Mouse (Mus musculus) hindbrain, embryonic 15.5 days (tissue): ENCODE results near the gene 4930550L24Rik. TPM values are rescaled to one million over a fixed set of nuclear protein-coding genes. Genes with fewer than 3 reads are reported as not detected.
A peak's percentile ranks its signal among the peaks of the same experiment; 100 is the strongest.

Experiments
- ATAC-seq: fragments of 200-750 bp; cut with Nextera tagmentation; 2 replicates; pipeline ENCODE4 v1.8.0; 2017; ENCODE audit warnings: low read depth, moderate number of reproducible peaks, moderate TSS enrichment; ENCODE audit not compliant: low FRiP score
- H3K27ac ChIP-seq: fragments of 300-500 bp; sonication (generic); replicated peaks from 2 replicates; pipeline ENCODE4 v1.5.1; 2015; ENCODE audit warnings: mild to moderate bottlenecking, inconsistent platforms
- H3K27me3 ChIP-seq: fragments of 300-500 bp; sonication (generic); 2 replicates; pipeline ENCODE4 v1.6.1; 2015; ENCODE audit warnings: control low read depth, inconsistent platforms
- H3K36me3 ChIP-seq: fragments of 300-500 bp; sonication (generic); 2 replicates; pipeline ENCODE4 v1.6.1; 2015; ENCODE audit warnings: control low read depth, inconsistent platforms
- H3K4me1 ChIP-seq: fragments of 300-500 bp; sonication (generic); replicated peaks from 2 replicates; pipeline ENCODE4 v1.6.1; 2015; ENCODE audit warnings: control low read depth, inconsistent platforms
- H3K4me2 ChIP-seq: fragments of 300-500 bp; sonication (generic); 2 replicates; pipeline ENCODE4 v1.6.1; 2015; ENCODE audit warnings: moderate library complexity, mild to moderate bottlenecking, inconsistent platforms
- H3K4me3 ChIP-seq: fragments of 300-500 bp; sonication (generic); 2 replicates; pipeline ENCODE4 v1.5.1; 2015; ENCODE audit warnings: mild to moderate bottlenecking, inconsistent platforms
- H3K9ac ChIP-seq: fragments of 300-500 bp; sonication (generic); 2 replicates; pipeline ENCODE4 v1.6.1; 2015; ENCODE audit warnings: inconsistent platforms
- H3K9me3 ChIP-seq: fragments of 300-500 bp; sonication (generic); 2 replicates; pipeline ENCODE4 v1.6.1; 2016; ENCODE audit warnings: control low read depth, inconsistent platforms
- WGBS: fragments of 180-500 bp; shearing (Covaris S2); methylation state at CpG from one replicate; pipeline ENCODE4 v1.1.7; 2015; 5-methylcytosine and 5-hydroxymethylcytosine counted together
- polyA plus RNA-seq: library from polyadenylated mRNA; unstranded; fragments of >200 nt; fragmentation: Nextera tagmentation; extraction: Ambion mirVana; gene quantifications from 2 replicates; pipeline ENCODE4 v1.2.1, GENCODE M21; 2015

The 4930550L24Rik gene
- 0.12 and 0.27 TPM in 2 replicates for polyA plus RNA-seq

DNA sequence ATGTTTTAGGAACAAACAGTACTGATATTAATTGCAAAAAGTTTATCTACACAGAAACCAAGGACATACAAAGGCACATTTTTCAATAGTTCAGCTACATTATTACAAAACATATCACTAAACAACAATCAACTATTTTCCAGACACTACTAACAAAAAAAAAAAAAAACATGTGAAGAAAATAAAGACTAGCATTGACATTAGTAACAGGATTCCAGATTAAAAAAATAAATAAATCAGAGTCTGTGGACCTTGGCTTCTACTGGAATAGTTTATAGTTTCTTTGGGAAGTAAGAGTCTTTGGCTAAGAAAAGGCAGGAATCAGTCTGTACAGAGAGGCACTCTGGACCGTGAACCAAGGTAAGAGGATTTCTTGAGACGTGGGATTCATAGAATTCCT lies at the start of gene 4930550L24Rik:
4930550L24Rik (plus strand) TSS at position 301 of the 400 bp plus-strand sequence.
- Histone ChIP-seq H3K9me3 (no peaks in the 10 kb centered on the region), H3K4me3 (no peak within 1 kb of the TSS), H3K36me3 (no peaks in the 10 kb centered on the region), H3K9ac (no peak within 1 kb of the TSS), H3K4me1 (no peaks in the 10 kb centered on the region), H3K27me3 (no peaks in the 10 kb centered on the region), H3K4me2 (no peak within 1 kb of the TSS), H3K27ac (no peak within 1 kb of the TSS)
- no peak for ATAC-seq
- WGBS: 81% methylated on average over 2 of the region's 2 CpGs

DNA sequence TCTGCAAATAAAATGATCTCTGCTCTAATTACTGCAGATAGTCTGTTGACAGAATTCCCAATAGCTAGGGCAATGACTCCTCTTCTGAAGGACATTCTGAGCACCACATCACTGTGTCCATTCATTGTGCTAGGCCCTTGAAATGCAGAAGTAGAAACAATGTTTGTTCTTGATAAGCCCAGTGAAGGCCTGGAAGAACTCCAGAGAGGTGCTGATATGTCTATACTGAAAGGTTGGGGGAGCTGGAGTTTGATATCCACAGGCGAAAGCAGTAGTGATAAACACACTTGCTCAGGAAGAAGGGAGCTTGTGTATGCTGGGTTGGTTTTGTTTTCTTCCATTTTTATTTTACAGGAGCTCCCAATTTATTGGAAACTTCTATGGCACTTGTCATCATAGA lies 8.4 kb upstream of the 4930550L24Rik start:
- Histone ChIP-seq H3K4me3 (no peak overlapping the region), H3K36me3 (no peaks in the 10 kb centered on the region), H3K27ac (no peak overlapping the region), H3K27me3 (no peaks in the 10 kb centered on the region), H3K4me1 (no peaks in the 10 kb centered on the region), H3K9me3 (no peaks in the 10 kb centered on the region), H3K9ac (no peak overlapping the region), H3K4me2 (no peak overlapping the region)
- WGBS: 83% methylated on average over 1 of the region's 1 CpGs
- no peak for ATAC-seq

DNA sequence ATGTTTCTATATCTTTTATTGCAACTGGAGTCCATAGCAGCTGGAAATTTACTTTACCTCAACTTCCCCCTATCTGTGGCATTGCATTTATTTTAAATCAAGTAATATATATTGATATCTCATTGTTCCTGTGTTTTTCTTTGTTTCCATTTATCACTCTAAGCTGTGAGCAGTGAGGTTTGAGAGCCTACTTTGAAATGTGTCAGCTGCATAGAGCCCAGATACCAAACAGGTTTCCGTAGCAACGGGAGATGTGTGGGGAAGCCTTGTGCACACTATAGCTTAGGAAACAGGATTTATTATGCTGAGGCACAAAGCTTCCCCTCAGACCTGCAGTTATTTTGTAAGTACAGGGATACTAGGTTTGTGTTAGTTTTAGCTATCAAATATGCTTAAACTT lies 58.8 kb downstream of the 4930550L24Rik start:
- WGBS: 63% methylated on average over 2 of the region's 2 CpGs
- H3K4me3 ChIP-seq: no peak overlapping the region
- H3K4me1 ChIP-seq: no peaks in the 10 kb centered on the region
- no peak overlapping the region for H3K4me2 ChIP-seq
- peak; percentile 80; the same call in 1 of the 2 replicates for ATAC-seq
- no peaks in the 10 kb centered on the region for H3K27me3 ChIP-seq
- no peaks in the 10 kb centered on the region for H3K9me3 ChIP-seq
- no peak overlapping the region for H3K9ac ChIP-seq
- H3K36me3 ChIP-seq: no peaks in the 10 kb centered on the region
- no peak overlapping the region for H3K27ac ChIP-seq
